Mouse (Mus musculus) thymus, postnatal 25 days (tissue): ENCODE results near the gene Scamp3.
"Not testable (repeated sequence)": the region's sequence is repeated elsewhere in the genome, so short reads cannot be mapped to it uniquely, and the experiment has no call there.

Experiments
- DNase-seq: peaks from one replicate; pipeline ENCODE4 v3.0.0; 2022

Scamp3 gene

DNA sequence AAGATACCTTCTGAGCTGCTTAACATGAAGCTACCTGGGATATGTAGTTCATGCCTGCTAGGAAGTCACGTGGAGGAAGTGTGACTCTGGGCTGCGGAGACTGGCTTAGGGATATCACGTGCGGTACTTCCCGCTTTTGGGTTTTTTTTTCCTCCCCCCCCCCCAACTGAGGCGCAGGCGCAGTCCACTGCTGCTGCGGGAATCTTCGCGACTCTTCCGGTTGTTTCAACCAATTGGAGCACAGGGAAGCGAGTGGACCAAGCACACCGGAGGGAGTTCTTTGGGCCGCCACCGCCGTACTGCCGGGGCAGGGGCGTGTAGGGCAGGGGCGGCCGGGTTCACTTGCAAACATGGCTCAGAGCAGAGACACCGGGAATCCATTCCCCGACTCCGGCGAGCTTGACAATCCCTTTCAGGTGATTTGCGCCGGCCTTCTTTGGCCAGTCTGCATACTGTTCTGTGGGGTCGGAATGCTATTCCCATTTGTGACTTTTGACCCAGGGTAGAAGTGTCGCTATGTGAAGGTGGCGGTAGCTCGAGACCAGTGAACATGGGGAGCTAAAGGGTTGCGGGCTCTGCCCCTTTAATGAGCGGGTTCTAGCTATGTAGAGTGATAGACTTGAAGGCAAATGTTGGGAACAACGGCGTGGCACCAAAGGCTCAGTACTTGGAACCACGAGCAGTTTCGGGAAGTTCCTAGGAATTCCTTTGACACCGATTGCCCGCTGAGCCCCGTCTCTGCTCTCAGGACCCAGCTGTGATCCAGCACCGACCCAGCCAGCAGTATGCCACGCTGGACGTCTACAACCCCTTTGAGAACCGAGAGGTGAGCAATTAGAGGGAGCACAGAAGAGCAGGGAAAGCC, at the start of gene Scamp3:
Scamp3 (plus strand) TSS at position 232 of the 865 bp plus-strand sequence.
- peak; percentile 77 for DNase-seq

DNA sequence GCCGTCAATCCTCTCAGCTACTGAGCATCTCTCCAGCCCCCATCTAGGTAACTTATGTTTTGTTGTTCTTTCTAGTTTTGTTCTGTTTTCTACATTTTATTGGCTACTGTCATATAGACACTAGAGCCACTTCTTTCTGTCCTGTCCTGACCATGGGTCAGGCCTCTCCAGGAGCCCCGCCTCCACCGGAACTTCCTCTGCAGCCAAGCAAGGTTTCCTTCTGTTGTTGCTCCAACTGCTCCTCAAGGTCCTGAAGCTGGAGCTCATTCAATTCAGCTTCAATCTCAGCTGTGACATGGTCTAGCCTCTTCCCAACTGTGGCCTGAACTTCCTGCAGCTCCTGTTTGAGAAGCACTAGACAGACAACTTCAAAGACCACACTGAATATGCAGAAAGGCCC, 47.4 kb upstream of the Scamp3 start:
- no peak for DNase-seq

- DNase-seq: no peak
Measured at GRCm38 (mm10) chr3:89131816-89132215, 45.5 kb upstream of the Scamp3 start.

GRCm38 (mm10) chr3:89132285-89133062, 44.8 kb upstream of the Scamp3 start:
- peak; percentile 8 for DNase-seq

DNA sequence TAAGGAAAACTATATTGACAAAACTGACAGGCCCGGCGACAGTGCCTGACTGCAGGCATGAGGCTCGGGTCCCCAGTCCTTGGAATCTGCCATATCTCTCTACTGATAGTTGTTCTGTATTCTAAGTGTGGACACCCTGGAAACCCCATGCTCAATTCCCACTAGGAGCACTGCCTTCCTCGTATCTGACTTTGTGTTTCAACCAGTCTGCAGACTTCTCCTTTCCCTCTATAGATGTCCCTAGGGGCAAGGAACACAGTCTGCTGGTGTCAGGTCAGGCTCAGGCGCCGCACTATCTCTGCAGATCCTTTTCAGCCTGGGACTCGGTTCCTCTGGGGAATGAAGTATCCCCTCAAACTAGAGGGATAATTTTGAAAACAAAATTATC, 44.2 kb upstream of the Scamp3 start:
- no peak for DNase-seq

DNA sequence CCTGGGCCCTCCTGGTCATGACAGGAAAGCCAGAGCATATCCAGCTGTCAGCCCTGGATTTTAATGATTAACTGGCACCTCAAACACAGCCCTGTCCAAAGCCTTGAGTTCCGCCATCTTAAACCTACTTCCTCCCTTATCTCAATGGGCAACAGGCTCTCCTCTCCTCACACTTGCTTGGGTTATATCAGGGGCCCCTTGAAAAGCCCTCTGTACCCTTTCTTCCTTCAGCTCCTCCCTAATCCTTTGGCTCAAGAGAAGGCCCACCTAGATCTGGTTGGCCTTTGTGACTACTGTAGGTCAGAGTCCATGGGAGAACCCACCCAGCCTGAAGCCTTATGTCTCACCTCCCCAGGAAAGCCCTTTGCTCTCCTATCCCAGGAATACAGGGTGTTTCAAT, 43.5 kb upstream of the Scamp3 start:
- no peak for DNase-seq

DNA sequence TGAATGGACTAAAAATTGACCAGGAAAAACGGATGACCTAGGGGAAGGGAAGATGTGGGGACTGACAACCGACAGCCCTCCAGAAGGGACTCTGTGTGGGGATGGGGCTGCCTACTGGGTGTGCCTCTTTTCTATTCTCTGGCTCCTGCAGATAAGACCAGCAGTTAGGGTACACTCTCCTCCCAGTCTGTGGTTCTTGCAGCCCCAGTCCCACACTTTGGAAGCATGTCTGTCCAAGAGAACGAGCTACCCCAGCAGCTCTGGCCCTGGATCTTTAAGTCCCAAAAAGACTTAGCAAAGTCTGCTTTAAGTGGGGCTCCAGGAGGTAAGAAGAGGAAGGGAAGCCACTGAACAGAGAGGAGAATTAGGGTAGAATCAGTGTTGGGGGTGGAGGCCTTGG, 41.3 kb upstream of the Scamp3 start, which contains the start of gene Pklr:
Pklr (plus strand) TSS at position 185 of the 400 bp plus-strand sequence.
- no peak for DNase-seq

GRCm38 (mm10) chr3:89136365-89136764, 40.9 kb upstream of the Scamp3 start:
- peak; percentile 58 for DNase-seq

DNA sequence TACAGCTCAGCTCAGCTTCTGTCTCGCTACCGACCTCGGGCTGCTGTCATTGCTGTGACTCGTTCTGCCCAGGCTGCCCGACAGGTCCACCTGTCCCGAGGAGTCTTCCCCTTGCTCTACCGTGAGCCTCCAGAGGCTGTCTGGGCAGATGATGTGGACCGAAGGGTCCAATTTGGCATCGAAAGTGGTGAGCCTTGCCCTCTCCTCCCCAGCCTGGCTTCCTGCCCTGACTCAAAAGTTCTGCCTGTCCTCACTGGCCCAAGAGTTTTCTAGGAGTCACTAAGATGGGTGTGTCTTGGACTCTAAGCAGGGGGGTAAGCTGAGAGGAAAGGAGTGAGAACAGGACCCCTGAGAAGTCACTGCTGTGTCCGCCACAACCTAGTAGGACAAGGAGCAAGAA, 32.5 kb upstream of the Scamp3 start:
- DNase-seq: no peak

- DNase-seq: no peak
Measured at GRCm38 (mm10) chr3:89145566-89145965, 31.7 kb upstream of the Scamp3 start.

GRCm38 (mm10) chr3:89147101-89147978, 29.9 kb upstream of the Scamp3 start:
- DNase-seq: no peak

GRCm38 (mm10) chr3:89147979-89148311, 29.3 kb upstream of the Scamp3 start:
- DNase-seq: no peak

DNA sequence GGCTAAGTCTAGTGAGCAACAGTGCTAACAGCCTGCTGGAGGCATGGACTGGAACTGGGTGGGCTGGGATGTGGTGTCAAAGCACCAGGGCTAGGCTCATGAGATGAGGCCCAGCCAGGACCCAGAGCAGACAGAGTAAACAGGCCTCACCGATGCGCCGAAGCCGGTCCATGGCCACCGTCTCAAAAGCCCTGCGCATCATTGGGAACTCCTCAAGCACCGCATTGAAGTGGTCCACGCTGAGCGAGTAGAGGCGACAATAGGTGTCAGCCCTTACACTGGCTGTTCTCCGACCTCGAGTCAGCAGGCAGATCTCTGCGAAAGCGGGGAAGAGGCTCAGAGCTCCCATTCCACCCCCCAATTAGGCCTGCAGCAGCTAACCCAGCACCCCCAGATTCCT, 28.7 kb upstream of the Scamp3 start:
- no peak for DNase-seq

- no peak for DNase-seq
Measured at GRCm38 (mm10) chr3:89152084-89152835, 25.0 kb upstream of the Scamp3 start.

DNA sequence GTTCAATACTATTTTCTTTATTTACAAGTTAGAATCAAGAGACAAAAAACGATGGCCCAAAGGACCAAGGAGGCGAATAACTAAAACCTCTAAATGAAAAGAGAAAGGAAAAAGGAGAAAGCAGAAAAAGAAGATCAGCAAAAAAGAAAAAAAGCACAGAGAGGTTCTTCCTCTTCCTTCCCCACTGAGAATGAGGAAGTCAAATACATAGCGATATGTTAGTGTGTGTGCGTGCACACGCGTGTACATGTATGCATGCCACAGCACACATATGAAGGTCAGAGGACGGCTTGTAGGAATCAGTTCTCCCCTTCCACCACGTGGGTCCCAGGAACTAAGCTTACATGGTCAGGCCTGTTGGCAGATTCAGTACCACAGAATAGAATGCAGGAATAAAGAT, 20.3 kb upstream of the Scamp3 start:
- DNase-seq: no peak

DNA sequence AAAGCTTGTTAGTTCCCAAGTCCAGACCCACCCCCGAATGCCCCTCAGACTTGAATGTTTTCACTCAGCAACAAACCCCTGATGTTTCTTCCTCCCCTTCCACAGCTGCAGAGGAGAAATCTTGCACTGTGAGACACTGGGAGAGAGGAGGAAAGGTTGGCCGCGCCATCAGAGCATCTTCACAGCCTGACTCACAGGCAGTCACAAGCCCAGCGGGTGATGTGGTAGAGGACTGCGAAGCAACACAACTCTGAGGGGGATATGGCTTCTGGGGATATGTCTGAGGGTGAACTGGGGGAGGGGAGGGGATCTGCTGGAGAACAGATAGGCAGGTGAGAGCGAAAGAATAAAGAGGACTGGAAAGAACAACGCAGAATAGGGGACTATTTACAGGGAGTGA, 18.6 kb upstream of the Scamp3 start:
- DNase-seq: no peak

- DNase-seq: peak; percentile 45
Measured at GRCm38 (mm10) chr3:89159211-89159610, 18.1 kb upstream of the Scamp3 start.

DNA sequence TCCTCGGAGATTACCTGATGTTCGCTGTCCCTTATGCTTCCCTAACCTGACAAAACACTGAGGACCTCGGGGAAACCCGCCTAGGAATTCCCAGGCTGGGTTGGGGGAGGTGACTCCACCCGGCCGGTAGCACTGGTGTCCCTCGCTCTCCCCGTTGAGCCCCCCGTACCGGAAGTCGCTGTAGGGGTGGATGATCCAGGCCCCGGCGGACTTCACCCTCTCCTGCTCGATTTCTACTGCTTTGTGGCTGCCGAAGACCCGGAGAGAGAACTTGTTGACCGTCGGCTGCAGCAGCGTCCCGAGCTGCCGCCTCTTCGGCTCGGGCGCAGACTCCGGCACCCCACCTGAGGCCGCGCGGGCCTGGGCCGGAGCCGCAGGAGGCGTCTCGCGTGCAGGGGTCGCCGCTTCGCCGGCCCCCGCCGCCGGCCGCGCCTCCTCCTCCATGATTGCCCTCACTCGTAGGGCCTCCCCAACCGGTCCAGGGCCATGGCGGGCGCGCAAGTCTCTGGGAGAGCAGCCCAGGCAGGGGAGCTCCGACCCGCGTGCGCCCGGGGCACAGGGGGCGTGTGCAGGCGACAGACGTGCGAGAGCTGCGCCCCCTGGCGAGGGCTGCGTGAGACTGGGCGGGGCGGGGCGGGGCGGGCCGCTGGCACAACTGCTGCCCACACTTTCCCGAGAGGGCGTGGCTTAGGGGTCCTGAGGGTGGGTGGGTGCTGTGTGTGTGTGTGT, 17.5 kb upstream of the Scamp3 start, which contains the start of gene Hcn3:
Hcn3 (minus strand) TSS at position 581 of the 729 bp plus-strand sequence.
- DNase-seq: peak; percentile 82

DNA sequence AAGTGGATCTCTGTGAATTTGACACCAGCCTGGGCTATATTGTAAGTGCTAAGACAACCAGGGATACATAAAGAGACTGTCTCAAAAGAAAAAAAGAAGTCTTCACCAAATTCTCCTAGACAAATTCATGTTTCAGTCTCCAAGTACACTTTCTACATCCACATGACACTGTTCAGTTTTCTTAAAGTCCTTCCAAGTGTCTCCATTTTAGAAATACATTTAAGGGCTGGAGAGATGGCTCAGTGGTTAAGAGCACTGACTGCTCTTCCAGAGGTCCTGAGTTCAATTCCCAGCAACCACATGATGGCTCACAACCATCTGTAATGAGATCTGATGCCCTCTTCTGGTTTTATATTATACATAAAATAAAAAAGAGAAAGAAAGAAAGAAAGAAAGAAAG, 16.1 kb upstream of the Scamp3 start:
- not testable (repeated sequence) for DNase-seq

DNA sequence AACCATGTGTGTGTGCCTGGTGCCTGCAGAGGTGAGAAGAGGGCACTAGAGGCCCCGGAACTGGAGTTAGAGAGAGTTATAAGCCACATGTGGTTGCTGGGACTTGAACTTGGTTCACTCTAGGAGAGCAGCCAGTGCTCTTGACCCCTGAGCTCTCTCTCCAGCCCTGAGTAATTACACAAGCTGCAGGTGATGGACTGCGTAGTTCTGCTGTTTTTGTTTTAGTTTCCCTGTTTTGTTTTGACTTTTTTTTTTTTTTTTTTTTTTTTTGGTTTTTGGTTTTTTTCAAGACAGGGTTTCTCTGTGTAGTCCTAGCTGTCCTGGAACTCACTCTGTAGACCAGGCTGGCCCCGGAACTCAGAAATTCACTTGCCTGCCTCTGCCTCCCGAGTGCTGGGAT, 15.5 kb upstream of the Scamp3 start:
- no peak for DNase-seq

DNA sequence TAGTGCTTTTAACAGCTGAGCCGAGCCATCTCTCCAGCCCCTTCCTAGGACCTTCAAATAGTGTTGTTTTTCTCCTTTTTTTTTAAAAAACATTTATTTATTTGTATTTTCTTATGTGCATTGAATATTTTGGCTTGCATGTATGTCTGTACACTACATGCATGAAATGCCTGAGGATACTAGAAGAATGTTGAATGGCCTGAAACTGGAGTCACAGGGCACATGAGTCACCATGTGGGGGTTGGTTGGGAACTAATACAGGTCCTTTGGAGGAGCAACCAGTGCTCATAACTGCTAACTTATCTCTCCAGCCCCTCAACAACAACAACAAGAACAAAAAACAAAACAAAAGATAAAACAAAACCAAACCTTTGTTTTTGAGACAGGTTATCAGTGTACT, 14.2 kb upstream of the Scamp3 start:
- no peak for DNase-seq
